Mouse (Mus musculus) kidney, postnatal 36 days (tissue): ENCODE measurements around the gene Cdc34.

Experiments used
- DNase-seq, 2 experiments: peaks; one replicate each; pipeline ENCODE4 v3.0.0; 2021 to 2022; ENCODE audit warnings: mixed read lengths in 2 of 2

Cdc34 gene

DNA sequence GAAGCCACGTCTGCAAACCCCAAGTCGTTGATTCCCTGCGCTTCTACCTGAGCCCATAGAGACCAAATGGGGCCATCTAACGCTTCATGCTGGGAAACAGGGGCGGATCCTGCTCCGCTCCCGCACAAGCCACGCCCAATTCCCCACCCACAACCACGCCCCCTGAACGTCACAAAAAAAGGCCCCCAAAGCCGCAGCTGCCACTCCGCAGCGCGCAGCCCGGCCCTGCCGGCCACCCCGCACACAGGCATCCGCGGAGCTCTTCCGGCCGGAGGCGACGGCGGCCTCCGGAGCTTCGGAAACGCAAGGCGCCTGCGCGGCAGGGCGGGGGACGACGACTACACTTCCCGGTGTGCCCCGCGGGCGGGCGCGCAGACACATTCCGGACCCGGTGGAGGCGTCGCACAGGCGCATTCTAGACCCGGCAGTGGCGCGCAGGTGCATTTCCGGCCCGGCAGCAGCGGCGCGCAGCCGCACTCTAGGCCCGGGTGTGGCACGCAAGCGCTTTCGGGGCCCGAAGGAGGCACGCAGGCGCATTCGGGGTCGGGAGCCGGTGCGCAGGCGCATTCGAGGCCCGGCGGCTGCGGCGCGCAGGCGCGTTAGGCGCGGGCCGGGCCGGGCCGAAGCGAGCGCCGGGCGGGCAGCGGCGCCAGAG lies at the start of gene Cdc34:
Gene Cdc34 (plus strand): TSS at position 605 of the 655 bp plus-strand sequence.
- peak; percentile 99 to 100 for DNase-seq

DNA sequence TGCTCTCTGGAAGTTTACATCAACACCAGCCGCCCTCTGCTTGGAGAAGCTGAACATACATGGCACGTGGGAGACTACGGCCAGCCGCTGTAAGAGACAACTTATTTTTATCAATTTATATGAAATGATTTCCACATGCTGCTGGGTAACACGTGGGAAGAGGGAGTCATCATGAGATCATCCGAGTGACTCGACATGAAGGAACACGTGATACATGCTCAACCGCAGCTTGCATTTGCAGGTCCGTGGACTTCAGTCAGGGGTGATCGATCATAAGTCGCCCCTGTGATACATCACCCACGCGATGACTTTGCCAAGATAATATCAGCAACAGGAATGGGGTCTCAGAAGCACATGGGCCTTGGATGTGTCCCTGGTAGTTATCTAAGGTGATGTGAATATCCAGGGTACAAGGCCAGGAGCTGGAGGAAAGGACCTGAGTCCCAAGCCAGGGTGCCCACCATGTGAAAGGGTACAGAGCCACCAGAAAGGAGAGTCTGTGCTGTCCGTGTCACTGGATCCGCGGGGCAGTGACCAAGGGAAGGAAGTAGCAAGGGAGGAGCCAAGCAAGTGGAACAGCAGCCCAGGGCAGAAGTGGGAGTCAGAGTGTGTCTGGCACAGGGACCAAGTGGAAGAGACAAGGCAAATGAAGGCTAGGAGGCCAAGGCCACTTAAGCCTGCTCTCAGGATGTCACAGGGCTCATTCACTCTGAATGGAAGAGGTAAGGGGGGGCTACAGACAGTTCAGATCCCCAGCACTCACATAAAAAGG lies 48.8 kb upstream of the Cdc34 start:
- DNase-seq: no peak

DNA sequence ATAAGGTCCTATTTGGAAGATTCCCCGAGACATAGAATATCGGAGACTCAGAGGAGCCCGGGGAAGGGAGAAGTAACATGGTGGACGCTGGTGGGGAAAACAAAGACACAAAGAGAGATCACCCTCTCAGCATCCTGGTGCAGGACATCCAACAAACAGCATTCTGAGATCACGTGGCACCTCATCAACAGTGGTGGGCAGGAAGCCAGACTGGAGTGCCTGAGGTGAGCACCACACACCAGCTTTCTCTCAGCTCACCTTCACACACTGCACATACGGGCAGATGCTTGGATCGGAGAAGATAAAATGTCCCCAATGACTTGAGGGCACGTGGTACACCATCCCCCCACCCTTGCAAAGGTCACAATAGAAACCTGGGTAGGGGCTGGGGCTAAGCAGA lies 45.7 kb upstream of the Cdc34 start:
- no peak for DNase-seq

DNA sequence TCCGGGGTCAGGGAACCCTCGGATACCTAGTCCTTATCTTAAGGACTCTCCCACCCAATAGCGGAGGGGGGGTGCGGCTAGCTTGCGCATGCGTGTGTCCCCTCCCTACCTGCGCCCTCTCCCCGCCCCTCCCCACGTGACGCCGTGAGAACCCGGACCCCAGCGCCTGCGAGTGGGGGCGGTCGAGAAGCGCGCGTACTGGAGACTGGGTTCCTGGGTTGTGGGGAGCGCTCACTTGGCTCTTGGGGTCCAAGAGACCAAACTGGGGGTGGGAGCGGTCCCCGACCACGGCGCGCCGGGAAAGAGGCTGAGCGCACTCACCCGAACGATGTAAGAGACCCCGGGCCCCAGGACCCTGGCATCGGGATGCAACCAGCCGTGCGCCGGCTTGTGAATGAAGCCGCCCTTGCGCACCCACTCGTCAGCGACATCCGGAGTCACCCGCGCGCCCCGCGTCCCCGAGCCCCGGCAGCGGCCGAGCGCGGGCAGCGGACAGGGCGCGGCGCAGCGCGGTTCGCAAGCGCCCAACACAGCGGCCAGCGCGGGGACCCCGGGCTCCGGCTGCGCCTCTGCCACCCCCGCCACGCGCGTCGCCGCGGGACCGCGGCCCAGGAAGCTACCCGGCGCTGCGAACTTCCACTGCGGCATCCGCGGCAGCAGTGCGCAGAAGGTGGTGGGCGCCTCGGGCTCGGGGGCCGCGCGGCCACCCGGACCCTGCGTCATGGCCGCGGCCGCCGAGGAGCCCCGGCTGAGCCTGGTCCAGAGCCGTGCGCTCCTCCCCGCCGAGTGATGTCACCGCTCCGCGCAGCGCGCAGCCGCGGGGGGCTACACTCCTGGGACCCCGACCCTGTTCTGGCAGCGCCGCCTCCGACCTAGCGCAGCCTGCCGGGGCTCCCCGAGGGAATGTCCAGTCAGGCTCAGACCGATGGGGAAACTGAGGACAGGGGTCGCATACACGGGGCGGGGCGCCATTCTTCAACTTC lies 44.6 kb upstream of the Cdc34 start, which contains the start of gene Shc2:
Gene Shc2 (minus strand): TSS at position 791 of the 983 bp plus-strand sequence.
- peak in 1 of 2 experiments; percentile 13 for DNase-seq

DNA sequence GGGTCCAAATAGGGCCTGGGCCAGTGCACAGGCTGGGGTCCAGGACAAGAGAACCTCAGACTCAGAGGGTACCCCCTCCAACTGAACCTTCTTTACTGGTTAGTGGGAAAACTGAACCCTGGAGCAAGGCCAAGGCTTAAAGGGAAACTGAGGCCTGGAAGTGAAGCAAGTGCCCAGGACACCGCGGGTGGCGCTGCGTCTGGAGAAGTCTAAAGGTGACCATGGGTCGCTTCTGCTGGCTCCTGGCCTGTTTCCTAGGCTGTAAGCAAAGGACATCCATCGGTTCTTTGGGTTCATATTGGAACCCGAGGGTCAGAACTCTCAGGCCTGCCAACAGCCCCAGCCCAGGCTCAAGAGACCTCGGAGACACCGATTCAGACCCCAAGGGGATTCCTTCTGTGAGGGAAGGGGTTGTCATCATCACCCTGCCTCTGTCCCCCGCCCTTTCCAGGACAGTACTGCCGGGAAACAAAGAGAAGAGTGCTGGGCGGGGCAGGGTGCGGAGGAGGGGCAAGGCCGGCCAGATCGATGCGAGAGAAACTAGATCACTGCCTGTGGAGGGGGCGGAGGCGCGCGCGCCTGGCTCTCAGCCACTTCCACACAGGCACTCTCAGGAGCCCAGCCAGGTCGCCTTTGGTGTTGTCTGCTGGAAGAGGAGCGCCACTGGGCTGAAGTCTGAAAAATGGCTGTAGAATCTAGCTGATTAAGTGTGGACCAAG lies 43.4 kb upstream of the Cdc34 start:
- peak in 1 of 2 experiments; percentile 16 for DNase-seq

DNA sequence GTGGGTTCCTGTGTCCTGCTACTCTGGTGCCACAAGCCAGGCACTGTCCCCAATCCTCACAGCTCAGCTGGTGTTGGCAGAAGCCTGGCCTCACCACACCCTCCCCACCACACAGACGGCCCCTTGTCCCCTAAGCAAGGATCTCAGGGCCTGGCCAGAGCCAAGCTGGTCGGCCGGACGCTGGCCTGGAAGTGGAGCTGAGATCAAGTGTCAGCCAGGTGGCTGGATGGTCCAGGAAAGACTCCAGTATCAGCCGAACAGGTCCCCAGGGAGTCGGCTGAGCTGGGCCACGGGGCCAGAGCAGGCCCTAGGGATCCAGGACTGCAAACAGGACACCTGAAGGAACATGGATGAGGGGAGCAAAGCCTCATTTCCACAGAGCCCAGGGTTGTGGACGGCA lies 36.3 kb upstream of the Cdc34 start, which contains the start of gene Odf3l2:
Gene Odf3l2 (minus strand): TSS at position 28 of the 400 bp plus-strand sequence.
- no peak for DNase-seq

DNA sequence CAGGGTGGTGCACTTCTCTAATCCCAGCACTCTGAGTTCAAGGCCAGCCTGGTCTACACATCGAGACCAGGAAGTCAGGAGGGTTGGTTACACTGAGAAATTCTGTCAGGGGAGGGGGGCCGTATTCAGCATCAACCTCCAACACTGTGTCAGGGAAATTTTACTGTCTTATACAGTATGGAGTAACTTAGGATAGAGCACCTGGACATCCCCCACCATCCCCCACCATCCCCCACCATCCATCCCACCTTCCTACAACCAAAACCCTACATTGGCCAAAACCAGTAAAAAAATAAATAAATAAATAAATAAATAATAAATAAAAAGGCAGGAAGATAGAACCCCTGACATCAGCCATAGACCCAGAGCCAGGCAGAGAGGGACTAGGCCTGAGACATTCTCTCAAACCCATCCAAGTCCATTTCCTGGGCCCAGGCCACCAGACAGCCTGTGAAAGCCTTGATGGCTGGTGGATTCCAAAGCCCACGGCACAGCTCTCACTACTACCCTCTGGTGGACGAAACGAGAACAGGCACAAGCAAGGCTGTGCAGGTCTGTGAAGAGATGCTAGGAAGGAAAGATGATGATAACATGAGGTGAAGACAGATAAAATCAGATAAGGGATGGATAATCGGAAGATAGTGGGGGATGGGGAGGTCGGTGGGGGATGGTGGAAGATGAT lies 32.8 kb upstream of the Cdc34 start:
- DNase-seq: peak; percentile 60 to 87

DNA sequence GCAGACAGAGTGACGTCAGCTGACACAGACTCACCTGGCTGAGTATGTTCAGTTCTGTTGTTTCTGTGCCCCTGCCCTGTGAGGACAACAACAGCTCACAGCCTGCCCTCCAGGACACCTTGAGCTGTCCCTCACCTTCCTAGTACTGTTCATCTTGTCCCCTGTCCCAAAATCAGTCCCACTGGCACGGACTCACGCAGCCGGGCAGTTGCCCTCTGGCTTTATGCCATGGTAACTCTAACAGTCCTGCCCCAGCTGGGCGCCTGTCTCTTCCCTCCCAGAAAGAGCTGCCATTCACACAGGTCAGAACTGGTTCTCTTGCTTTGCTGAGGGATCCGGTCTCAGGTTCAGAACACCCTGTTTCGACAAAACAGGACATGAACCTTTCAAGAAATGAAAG lies 29.2 kb upstream of the Cdc34 start:
- DNase-seq: no peak

DNA sequence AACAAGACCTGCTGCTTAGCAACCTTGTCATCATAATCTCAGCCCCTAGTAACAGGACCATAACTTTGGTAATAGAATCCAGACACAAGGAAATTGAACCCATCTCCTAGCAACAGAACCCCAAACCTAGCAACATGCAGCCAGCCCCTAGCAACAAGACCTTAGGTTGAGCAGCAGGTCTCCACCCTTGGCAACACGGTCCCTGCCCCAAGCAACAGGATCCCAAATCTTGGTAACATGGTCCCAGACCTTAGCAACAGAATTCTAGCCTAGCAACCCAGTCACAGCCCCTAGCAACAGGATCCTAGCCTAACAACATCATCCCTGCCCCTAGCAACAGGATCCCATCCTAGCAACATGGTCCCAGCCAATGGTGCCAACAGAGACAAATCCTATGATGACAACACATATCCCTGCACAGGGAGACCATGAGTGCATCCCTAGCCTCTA lies 27.0 kb upstream of the Cdc34 start:
- DNase-seq: no peak

DNA sequence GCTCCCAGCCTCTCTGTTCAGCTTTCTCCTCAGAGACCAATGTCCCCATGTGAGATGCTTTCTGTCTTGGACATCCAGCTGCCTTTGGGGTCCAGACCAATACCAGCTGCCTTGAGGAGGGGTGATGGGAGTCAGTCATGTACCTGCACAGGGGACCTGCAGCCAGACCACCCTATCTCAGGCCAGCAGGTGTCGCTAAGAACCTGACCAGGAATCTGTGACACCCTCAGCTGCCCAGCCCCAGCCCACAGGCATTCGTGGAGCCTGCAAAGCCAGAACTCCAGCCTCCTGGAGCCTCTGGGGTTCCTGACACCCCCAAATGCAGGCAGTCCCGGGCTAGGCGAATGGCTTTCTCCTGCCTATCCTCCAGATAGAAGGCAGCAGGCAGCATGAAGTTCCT lies 23.2 kb upstream of the Cdc34 start:
- DNase-seq: peak in 1 of 2 experiments; percentile 57

DNA sequence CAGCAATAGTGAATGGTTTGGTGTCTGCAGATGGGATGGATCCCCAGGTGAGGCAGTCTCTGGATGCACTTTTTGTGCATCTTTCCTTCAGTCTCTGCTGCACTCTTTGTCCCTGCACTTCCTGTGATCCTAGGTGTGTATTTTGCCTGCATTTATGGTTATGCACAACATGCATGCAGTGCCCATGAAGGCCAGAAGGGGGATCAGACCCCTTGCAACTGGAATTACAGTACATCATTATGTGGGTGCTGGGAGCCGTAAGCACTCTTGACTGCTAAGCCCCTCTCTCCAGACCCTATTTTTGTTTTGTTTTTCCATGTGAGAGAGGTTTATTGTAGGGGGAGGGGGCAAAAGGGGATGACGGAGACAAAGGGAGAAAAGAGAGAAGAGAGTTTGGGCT lies 21.7 kb upstream of the Cdc34 start:
- peak in 1 of 2 experiments; percentile 36 for DNase-seq

DNA sequence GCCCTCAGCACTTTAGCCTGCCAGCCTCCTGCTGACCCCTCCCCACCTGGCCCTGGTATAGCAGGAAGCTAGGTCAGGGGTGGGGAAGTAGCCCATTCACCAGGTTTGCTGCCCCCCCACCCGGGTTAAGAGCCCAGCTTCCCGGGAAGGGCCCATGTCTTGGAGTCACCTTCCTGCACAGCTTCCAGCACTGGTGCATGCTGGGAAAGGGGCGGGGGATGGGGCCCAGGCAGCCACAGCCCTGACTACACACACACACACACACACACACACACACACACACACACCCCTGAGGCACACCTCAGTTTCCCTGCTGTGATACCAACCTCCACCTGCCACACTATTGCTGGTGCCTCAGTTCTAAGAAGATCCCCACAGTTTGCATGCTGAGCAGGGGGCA lies 20.1 kb upstream of the Cdc34 start:
- DNase-seq: no peak

DNA sequence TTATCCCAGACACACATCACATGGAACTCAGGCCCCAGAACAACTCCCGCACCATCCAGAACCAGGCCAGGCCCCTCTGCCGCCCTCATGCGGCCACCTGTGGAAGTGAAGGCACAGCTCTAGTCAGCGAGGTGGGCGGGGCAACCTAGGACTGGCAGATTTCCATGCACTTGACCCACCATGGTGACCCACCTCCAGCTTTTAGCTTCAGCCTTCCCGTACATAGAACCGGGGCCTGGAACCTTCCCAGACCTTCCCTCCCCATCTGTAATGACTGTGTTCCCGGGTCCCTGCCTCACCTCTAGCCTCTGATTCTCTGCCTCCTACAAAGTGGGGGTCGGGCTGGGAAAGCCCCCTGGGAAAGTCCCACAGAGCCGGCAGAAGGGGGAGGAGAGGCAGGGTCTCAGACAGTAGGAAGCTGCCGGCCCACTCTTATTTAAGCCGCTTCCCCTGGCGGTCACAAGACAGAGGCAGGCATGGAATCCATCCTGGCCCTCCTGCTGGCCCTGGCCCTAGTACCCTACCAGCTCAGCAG lies 17.8 kb upstream of the Cdc34 start, which contains the start of gene Madcam1:
Gene Madcam1 (plus strand): TSS at position 429 of the 535 bp plus-strand sequence.
- peak; percentile 61 to 88 for DNase-seq

DNA sequence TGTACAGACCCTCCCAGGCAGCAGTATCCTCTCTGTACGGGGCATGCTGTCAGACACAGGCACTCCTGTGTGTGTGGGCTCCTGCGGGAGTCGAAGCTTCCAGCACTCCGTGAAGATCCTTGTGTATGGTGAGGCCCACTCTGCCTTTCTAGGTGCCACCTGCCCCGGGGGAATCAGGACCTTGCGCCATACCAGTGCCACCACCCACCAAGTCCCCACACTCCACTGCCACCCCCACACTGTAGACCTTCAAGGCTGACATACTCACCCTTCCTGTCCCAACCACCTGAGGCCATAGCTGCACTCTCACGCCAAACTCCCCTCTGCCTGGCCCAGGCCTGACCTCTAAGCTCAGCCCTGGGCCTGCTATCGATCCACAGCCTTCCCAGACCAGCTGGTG lies 16.9 kb upstream of the Cdc34 start:
- no peak for DNase-seq

DNA sequence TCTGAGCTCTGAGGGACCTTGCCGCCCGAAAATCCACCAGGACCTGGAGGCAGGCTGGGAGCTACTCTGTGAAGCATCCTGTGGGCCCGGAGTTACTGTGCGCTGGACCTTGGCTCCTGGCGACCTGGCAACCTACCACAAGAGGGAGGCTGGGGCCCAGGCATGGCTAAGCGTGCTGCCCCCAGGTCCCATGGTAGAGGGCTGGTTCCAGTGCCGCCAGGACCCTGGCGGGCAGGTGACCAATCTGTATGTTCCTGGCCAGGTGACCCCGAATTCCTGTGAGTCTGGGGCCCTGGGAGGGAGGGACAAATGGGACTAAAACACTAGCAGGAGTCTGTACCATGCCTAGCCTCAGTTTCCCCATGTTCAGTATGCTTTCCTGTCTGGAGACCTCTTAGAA lies 15.5 kb upstream of the Cdc34 start:
- DNase-seq: no peak

DNA sequence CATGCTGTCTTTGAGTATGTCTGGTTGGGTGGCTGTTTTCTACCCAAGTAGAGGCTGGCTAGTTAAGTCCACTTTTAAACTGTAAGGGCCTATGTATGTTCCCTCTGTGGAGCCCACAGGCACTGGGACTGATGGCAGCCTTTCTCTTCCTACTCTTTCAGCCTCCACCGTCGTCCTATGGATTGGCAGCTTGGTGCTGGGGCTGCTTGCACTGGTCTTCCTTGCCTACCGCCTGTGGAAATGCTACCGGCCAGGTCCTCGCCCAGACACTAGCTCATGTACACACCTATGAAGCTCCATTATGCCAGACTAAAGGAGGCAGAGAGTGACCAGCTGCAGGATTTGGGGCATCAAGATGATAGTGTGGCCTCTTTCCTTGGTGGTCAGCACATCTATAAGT lies 13.9 kb upstream of the Cdc34 start:
- DNase-seq: no peak

DNA sequence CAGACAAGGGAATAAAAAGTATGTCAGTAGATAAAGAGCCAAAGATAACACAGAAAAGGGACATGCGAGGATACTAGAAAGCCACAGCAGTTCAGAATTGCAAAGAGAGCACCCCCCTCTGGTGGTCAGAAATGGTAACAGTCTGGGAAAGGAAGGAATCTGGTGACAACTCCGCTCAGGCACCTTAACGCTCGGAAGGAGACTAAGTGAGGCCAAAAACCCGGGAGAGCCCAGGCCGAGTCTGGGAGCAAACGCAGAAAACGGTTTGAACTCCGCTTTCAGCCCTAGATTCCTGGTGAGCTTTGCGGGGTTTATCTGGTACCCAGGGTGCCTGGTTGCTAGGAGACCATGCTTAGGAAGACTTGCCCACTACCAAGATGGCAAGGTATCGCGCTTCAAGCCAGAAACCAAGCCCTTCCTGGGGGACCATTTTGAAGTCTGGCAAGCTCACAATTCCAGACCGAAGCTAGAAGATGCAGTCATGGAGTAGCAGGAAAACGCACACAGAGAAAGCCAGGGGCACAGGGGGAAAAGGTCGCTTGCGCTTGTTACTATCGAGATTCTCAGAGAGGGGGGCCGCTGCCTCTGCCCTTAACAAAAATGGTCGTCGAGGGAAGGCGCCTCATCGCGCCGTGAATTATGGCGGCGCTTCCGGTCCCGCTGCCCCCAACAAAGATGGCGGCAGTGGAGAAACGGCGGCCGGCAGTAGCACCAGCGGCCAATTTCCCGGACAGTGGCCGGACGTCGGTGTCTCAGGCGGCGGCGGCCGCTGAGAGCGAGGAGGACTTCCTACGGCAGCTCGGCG lies 13.0 kb upstream of the Cdc34 start, which contains the start of gene Tpgs1:
Gene Tpgs1 (plus strand): TSS at position 599 of the 805 bp plus-strand sequence.
- peak; percentile 91 to 92 for DNase-seq

DNA sequence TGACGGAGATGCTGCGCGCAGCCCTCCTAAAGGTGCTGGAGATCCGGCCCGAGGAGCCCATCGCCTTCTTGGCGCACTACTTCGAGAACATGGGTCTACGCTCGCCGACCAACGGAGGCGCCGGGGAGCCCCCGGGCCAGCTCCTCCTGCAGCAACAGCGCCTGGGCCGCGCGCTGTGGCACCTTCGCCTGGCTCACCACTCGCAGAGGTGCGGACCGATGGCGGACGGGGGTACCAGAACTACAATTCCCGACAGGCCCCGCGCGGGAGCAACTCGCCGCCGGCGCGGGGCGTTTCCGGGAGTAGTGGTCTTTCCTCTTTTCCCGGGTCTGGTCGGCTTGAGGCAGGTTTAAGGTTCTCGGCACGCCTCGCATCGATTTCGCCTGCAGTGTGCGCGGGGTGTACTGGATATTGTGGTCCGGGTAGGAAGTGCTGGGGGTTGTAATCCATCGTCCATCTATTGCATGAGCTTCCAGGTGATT lies 12.4 kb upstream of the Cdc34 start:
- peak; percentile 65 to 88 for DNase-seq

DNA sequence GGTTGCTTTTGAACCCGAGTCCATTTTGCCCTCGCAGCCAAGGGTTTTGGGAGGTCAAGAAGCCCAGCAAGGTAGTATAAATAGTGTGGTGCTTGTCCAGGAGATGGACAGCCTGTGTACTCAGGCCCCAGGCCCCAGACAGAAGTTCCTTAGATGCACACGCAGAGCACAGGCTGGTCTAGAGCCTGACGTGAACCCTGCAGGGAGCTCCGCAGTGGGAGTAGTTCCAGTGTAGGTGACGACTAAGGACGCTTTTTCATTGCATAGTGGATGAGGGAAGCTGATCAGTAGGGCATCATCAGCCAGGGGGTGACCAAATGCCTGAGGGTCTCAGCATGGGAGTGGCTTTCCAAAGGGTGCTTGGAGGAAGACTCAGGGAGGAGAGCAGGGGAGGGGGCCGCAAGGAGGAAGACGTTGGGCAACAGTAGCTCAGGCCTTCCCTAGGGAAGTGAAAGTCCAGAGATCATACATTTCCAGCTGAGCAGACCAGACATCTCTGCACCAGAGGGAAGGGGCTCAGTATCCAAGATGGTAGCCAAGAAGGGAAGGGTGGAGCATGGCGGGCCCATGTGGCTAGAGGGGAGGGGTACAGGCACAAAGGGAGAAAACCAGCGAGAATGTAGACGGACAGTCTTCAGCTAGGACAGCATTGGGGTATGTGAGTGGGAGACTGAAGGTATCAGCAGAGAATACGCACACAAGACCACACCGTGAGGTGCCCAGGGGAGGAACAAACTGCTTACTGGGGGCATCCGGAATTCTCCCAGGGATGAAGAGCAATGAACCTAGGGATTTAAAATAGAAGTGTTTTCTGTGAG lies 11.7 kb upstream of the Cdc34 start:
- DNase-seq: no peak
